Mouse (Mus musculus): Measurements from ENCODE around the gene Sorbs1. TPM values are rescaled to one million over a fixed set of nuclear protein-coding genes. Genes with fewer than 3 reads are reported as not detected.
A peak's percentile ranks its signal among the peaks of the same experiment; 100 is the strongest.

Gene Sorbs1
- polyA plus RNA-seq, 1 experiment from 2014 or later: 46.5 TPM

DNA sequence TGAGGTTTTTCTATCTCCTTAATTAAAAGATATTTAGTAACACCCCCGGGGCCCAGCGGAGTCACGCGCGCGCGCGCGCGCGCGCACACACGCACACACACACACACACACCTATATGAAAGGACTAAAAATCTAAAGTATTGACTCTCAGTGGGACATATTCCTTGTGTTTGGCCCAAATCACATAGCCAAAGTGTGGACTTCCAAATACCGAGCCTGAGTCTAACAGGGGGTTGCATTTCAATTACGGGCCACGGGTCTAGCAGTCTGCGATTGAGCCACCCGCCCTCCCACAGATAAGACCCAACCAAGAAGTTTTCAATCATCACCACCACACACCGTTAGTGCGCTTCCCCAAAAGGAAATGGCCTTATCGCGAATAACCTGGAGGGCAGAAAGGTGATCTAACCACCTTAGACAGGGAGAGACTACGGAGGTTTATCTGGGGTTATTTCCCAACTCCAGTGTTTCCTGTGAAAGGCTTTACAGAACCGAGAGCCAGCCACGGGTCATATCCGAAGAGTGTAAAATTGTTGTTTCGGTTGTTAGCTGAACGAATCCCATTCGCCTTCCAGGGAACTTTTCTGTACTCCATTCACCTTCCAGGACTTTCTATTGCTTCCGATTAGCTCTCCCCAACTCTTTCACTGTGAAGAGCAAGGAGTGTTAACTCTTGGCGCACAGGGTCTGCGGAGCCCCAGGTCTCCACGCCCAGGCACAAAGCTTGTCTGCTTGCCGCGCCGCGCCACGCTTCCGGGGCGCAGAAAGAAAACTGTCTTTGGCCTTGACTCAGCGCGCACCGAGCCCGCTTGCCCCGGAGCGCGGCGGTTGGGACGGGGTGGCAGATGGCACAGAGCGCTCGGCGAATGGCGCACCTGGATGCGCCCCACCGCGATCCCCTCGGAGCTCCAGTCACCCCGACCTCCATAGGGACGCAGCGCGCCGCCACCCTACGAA is 242.9 kb downstream of the Sorbs1 start:
- peak; percentile 26 for DNase-seq (ENCODE audit: low spot score)
- Histone ChIP-seq H3K4me1 (replicated peaks; ENCODE audit: insufficient read depth, low read length) (peaks cover 10% of the 10 kb centered on the region; the same call in 1 of the 2 replicates), H3K27ac (no peak overlapping the region), H3K4me3 (replicated peaks; ENCODE audit: low read depth, low read length) (peak overlapping the region; percentile 69), H3K36me3 (ENCODE audit: insufficient read depth, low read length) (no peaks in the 10 kb centered on the region), H3K9me3 (replicated peaks; ENCODE audit: low read length) (no peaks in the 10 kb centered on the region), H3K4me2 (ENCODE audit: low read length) (peak overlapping the region; percentile 96), H3K27me3 (ENCODE audit: insufficient read depth, low read length) (peaks cover 7% of the 10 kb centered on the region; the same call in 1 of the 2 replicates), H3K9ac (ENCODE audit: low read depth, low read length) (peak overlapping the region; percentile 62)
- WGBS: 9% methylated on average over 63 of the region's 63 CpGs
- no peak for TF ChIP-seq CTCF (IDR thresholded peaks at IDR 0.05; ENCODE audit: low read depth)
- ATAC-seq (replicated peaks; ENCODE audit: low FRiP score, low read depth): peak; percentile 35

GRCm38 (mm10) chr19:40269526-40269925 is 244.1 kb downstream of the Sorbs1 start:
- no peak overlapping the region for H3K4me3 ChIP-seq (replicated peaks; ENCODE audit: low read depth, low read length)
- ATAC-seq (replicated peaks; ENCODE audit: low FRiP score, low read depth) (no peak), DNase-seq (ENCODE audit: low spot score) (no peak)
- no peak overlapping the region for H3K9ac ChIP-seq (ENCODE audit: low read depth, low read length)
- TF ChIP-seq CTCF (IDR thresholded peaks at IDR 0.05; ENCODE audit: low read depth): no peak
- H3K27ac ChIP-seq: no peak overlapping the region
- H3K4me1 ChIP-seq (replicated peaks; ENCODE audit: insufficient read depth, low read length): peaks cover 10% of the 10 kb centered on the region; the same call in 1 of the 2 replicates
- H3K4me2 ChIP-seq (ENCODE audit: low read length): no peak overlapping the region
- H3K9me3 ChIP-seq (replicated peaks; ENCODE audit: low read length): no peaks in the 10 kb centered on the region
- peaks cover 7% of the 10 kb centered on the region; the same call in 1 of the 2 replicates for H3K27me3 ChIP-seq (ENCODE audit: insufficient read depth, low read length)
- H3K36me3 ChIP-seq (ENCODE audit: insufficient read depth, low read length): no peaks in the 10 kb centered on the region
- WGBS: 69% methylated on average over 5 of the region's 5 CpGs

GRCm38 (mm10) chr19:40268493-40268892 is 245.1 kb downstream of the Sorbs1 start:
- H3K9me3 ChIP-seq (replicated peaks; ENCODE audit: low read length): no peaks in the 10 kb centered on the region
- H3K4me3 ChIP-seq (replicated peaks; ENCODE audit: low read depth, low read length): no peak overlapping the region
- peaks cover 7% of the 10 kb centered on the region; the same call in 1 of the 2 replicates for H3K27me3 ChIP-seq (ENCODE audit: insufficient read depth, low read length)
- no peak overlapping the region for H3K4me2 ChIP-seq (ENCODE audit: low read length)
- TF ChIP-seq CTCF (IDR thresholded peaks at IDR 0.05; ENCODE audit: low read depth): no peak
- H3K9ac ChIP-seq (ENCODE audit: low read depth, low read length): no peak overlapping the region
- H3K36me3 ChIP-seq (ENCODE audit: insufficient read depth, low read length): no peaks in the 10 kb centered on the region
- H3K4me1 ChIP-seq (replicated peaks; ENCODE audit: insufficient read depth, low read length): peaks cover 10% of the 10 kb centered on the region; the same call in 1 of the 2 replicates
- 57% methylated on average over 3 of the region's 3 CpGs for WGBS
- H3K27ac ChIP-seq: no peak overlapping the region
- DNase-seq (ENCODE audit: low spot score): no peak
- no peak for ATAC-seq (replicated peaks; ENCODE audit: low FRiP score, low read depth)

GRCm38 (mm10) chr19:40267380-40267779 is 246.2 kb downstream of the Sorbs1 start:
- 96% methylated on average over 1 of the region's 1 CpGs for WGBS
- H3K4me1 ChIP-seq (replicated peaks; ENCODE audit: insufficient read depth, low read length): peaks cover 10% of the 10 kb centered on the region; the same call in 1 of the 2 replicates
- no peak for TF ChIP-seq CTCF (IDR thresholded peaks at IDR 0.05; ENCODE audit: low read depth)
- ATAC-seq (replicated peaks; ENCODE audit: low FRiP score, low read depth) (no peak), DNase-seq (ENCODE audit: low spot score) (no peak)
- H3K4me3 ChIP-seq (replicated peaks; ENCODE audit: low read depth, low read length): no peak overlapping the region
- no peak overlapping the region for H3K27ac ChIP-seq
- H3K27me3 ChIP-seq (ENCODE audit: insufficient read depth, low read length): peaks cover 7% of the 10 kb centered on the region; the same call in 1 of the 2 replicates
- H3K4me2 ChIP-seq (ENCODE audit: low read length): no peak overlapping the region
- no peaks in the 10 kb centered on the region for H3K9me3 ChIP-seq (replicated peaks; ENCODE audit: low read length)
- no peaks in the 10 kb centered on the region for H3K36me3 ChIP-seq (ENCODE audit: insufficient read depth, low read length)
- H3K9ac ChIP-seq (ENCODE audit: low read depth, low read length): no peak overlapping the region

DNA sequence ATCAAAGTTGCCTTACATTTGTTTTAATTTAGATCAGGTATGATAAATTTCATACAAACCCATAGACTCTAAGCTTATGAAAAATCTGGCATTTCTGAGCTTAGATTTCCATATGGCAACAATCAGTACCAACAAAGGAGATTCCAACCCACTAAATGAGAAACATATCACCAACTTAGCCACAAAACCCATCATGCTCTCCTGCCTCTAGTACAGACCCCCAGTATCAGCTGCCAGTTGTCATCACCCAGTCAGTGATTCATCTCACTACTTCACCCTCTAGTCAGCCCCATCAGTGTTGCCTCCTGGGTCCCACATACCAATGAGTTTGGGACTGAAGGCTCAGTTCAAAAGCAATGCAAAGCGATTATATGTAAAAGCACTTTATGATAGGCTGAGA is 254.1 kb downstream of the Sorbs1 start:
- Histone ChIP-seq H3K4me2 (ENCODE audit: low read length) (no peak overlapping the region), H3K9me3 (replicated peaks; ENCODE audit: low read length) (no peaks in the 10 kb centered on the region), H3K9ac (ENCODE audit: low read depth, low read length) (no peak overlapping the region), H3K4me1 (replicated peaks; ENCODE audit: insufficient read depth, low read length) (no peaks in the 10 kb centered on the region), H3K27ac (no peak overlapping the region), H3K36me3 (ENCODE audit: insufficient read depth, low read length) (no peaks in the 10 kb centered on the region), H3K27me3 (ENCODE audit: insufficient read depth, low read length) (no peaks in the 10 kb centered on the region), H3K4me3 (replicated peaks; ENCODE audit: low read depth, low read length) (no peak overlapping the region)
- DNase-seq (ENCODE audit: low spot score): no peak
- WGBS: 88% methylated on average over 1 of the region's 1 CpGs
- no peak for TF ChIP-seq CTCF (IDR thresholded peaks at IDR 0.05; ENCODE audit: low read depth)
- ATAC-seq (replicated peaks; ENCODE audit: low FRiP score, low read depth): no peak

- no peak overlapping the region for H3K4me2 ChIP-seq (ENCODE audit: low read length)
- no peak overlapping the region for H3K4me3 ChIP-seq (replicated peaks; ENCODE audit: low read depth, low read length)
- WGBS: 56% methylated on average over 4 of the region's 4 CpGs
- ATAC-seq (replicated peaks; ENCODE audit: low FRiP score, low read depth): no peak
- DNase-seq (ENCODE audit: low spot score): no peak
- H3K9me3 ChIP-seq (replicated peaks; ENCODE audit: low read length): no peaks in the 10 kb centered on the region
- no peaks in the 10 kb centered on the region for H3K4me1 ChIP-seq (replicated peaks; ENCODE audit: insufficient read depth, low read length)
- H3K27ac ChIP-seq: no peak overlapping the region
- no peaks in the 10 kb centered on the region for H3K36me3 ChIP-seq (ENCODE audit: insufficient read depth, low read length)
- no peak for TF ChIP-seq CTCF (IDR thresholded peaks at IDR 0.05; ENCODE audit: low read depth)
- no peak overlapping the region for H3K9ac ChIP-seq (ENCODE audit: low read depth, low read length)
- H3K27me3 ChIP-seq (ENCODE audit: insufficient read depth, low read length): no peaks in the 10 kb centered on the region
Observed at GRCm38 (mm10) chr19:40257396-40257795, 256.2 kb downstream of the Sorbs1 start.
